Comparison of ENCODE assay signal across 9 mouse cellular contexts in the genomic region with DNA sequence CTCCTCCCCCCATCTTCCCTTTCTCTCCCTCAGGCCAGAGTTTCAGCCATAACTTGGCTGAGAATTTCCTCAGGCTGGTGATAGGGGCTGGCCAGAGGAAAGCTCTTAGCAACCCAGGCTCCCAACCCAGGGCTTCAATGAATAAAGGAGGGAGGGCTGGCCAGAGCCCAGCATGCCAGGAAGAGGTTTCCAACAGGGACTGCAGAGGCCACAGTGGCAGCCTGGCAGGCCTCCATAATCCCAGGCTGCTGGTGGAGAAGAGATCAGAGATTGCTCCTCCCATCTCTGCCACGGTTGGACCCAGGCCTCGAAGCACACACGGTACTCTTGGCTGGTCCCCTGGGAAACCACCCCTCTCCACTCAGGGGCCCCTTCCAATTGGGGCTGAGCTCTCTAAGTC. TPM values are rescaled to one million over a fixed set of nuclear protein-coding genes. Genes with fewer than 3 reads are reported as not detected.
DNase-seq lines count a peak whose midpoint lies in the region; ATAC-seq lines count a peak whose summit lies in the region.
"Had no signal": no experiment of that assay in that cellular context is flagged by ENCODE, and none has a peak within 500 bp of the region (broad histone marks: within the 10 kb centered on the region; RNA-seq: fewer than 3 reads in every experiment).

No protein-coding gene starts in this region.

- intact Hi-C loops in heart, postnatal 36 days (cut with DNase I) = no loop called here

- DNase-seq in frontal cortex, postnatal 25 days (ENCODE audit: low spot score in 2 of 2) = no peak
- DNase-seq in right cerebral cortex, adult 18-20 months = peak; percentile 73
- DNase-seq in right cerebral cortex, postnatal 25 days = no peak
- peak; percentile 47 to 48 for DNase-seq in heart, postnatal 36 days
- DNase-seq in lung, postnatal 36 days = peak; percentile 67
- no peak for DNase-seq in urinary bladder, postnatal 25 days (ENCODE audit: low spot score)

- ATAC-seq in frontal cortex, adult (ENCODE audit: low TSS enrichment) = 0 out of 2 replicates have a peak, but pooled peaks have one; percentile 7
- ATAC-seq in erythroblast, adult 5-6 weeks (replicated peaks; ENCODE audit: low FRiP score, poor library complexity, severe bottlenecking) = no peak

RNA-seq across cellular contexts. Expression of gene Coro2b, which starts 10.4 kb away (rescaled TPM):
- total RNA-seq in heart, postnatal 36 days (2021) = 10 to 100 TPM in 1 of 2 experiments, 1 to 10 TPM in 1; 9.8 to 14.5 TPM
- 0.38 and 0.63 TPM in 2 replicates for total RNA-seq in erythroblast, adult 5-6 weeks (2015; ENCODE audit: low replicate concordance)
- total RNA-seq in erythroblast, adult 5-6 weeks (2017; ENCODE audit: low replicate concordance) = not detected in 2 replicates
- total RNA-seq: neutrophil, adult 5-6 weeks had no signal

Comparison
In these comparisons a context has a peak if more than half of its experiments do, and no peak if none do; other contexts are left out.
1. DNase-seq: peak in right cerebral cortex, adult 18-20 months (single experiment), heart, postnatal 36 days (2 of 2) and lung, postnatal 36 days (single experiment); none in frontal cortex, postnatal 25 days (0 of 2), right cerebral cortex, postnatal 25 days (single experiment) and urinary bladder, postnatal 25 days (single experiment).
2. RNA of gene Coro2b, which starts 10.4 kb away (total RNA-seq): 9.8 to 14.5 TPM in heart, postnatal 36 days; 0.38 to 0.63 TPM in erythroblast, adult 5-6 weeks; every median in the first group is over 4 times any median in the second.